Mouse (Mus musculus) left cerebral cortex, postnatal 25 days (tissue): ENCODE measurements at regions not wholly inside any gene's neighbourhood (a gene's known extent, or its start where the extent isn't known, plus 50 kb on each side); places are given as distances from the start of the nearest gene placed in this dataset.

Experiments
- DNase-seq, 2 experiments: peaks; one replicate each; pipeline ENCODE4 v3.0.0; 2022; ENCODE audit warnings: low spot score in 2 of 2, mixed read lengths in 1 of 2
- intact Hi-C: fragments of 180-260 bp; cut with DNase I; formaldehyde crosslinking; loops from one replicate; pipeline ENCODE4 v1.15.1; 2025

DNA sequence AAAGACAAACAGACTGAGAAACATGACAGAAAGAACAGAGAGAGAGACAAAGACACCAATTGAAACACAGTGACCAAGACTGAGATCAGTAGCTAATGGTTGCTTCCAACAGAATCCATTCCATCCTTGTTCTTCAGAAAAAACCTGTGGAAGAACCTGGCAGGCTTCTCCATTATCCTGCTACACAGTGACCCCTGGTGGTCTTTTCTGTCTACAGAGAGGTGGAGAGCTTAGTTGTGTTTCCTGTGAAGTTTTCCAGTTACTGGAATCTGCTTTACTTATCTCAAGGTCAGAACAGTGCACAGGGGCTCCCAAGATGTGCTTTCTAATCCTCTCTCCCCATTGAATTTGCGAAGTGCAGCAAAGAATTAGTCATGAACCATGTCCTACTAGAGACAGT is 339.1 kb upstream of the Msl3l2 start:
- intact Hi-C loops: loop anchor here (5.0 to 10.0 kb wide), 2 partner anchors 1210 to 1903 kb away; no protein-coding TSS in a partner anchor
- peak; percentile 18 to 20 for DNase-seq

DNA sequence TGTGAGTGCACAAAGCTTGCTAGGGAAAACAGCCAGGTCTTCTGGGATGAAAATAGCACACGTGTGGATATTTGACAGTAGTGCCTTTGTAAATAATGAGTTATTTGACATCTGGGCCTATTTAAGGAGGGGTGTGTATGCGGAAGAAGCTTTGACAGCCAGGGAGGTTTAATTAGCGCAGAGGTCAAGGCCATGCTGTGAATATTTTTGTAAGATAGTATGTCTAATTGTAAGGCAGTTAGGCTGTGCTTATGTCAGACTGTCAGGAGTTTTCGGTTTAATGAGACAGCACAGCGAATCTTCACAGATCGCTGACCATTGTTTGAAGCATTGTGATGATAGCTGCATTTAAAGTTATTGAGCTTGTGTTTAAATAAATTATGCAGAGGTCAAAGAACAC is 337.1 kb upstream of the Msl3l2 start:
- intact Hi-C loops: loop anchor here (5.0 to 10.0 kb wide), 2 partner anchors 1212 to 1905 kb away; no protein-coding TSS in a partner anchor
- DNase-seq: no peak

DNA sequence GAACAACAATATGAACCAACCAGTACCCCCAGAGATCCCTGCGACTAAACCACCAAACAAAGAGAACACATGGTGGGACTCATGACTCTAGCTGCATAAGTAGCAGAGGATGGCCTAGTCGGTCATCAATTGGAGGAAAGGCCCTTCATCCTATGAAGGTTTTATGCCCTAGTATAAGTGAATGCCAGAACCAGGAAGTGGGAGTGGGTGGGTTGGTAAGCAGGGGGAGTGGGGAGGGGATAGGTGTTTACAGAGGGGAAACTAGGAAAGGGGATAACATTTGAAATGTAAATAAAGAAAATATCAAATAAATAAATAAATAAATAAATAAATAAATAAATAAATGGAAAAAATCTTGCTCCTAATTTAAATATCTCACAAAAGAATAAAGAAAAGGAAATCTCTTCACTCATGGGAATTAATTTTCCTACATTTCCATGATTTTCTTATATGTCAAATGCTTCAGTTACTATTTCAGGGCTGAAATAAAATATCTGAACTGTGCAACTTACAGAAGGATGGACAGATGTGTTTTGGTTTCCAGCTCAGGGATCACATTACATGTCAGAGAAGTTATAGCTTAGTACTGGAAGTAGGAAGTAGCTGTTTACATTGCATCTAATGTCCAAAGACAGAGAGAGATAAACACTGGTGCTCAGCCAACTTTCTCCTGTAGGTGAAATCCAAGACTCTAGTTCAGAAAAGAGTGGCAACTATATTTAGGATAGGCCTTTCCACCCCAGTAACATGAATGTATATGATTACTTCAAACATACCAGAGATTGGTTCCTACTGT is 323.8 kb upstream of the Msl3l2 start:
- intact Hi-C loops: no loop called here
- DNase-seq: no peak

DNA sequence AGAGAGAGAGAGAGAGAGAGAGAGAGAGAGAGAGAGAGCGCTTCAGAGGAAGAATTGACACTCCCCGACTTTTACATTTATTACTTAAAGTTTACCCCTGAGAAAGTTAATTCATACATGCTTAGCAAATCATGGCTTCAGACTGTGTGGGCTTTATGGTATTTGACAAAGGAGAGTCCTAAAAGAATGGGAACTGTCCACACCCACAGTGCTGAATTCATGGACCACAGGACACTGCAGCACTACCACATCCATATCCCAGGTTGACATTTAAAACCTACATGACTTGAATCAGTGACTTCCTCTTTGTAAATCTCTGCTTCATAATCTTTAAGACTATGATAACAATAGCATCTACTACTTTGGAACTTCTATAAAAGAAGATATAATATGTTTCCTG is 292.8 kb upstream of the Msl3l2 start:
- intact Hi-C loops: no loop called here
- no peak for DNase-seq

DNA sequence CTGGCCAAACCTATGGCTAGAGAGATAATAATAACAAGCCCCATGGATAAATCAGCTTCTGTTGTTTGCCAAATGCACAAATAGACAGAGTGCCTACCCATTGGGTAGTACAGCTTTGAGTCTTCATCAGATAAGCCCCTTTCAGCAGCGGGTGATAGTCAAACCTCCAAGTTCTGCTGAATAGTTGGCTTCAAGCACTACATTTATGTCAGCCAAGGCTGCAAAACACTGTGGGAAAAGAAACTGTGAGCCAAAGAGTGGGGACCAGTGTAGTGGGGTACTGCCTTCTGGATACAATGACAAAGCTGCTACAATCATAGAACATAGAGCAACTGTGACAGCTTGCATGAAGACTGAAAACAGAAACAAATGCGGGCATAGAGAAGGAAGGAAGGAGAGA is 255.4 kb upstream of the Msl3l2 start:
- DNase-seq: no peak
- intact Hi-C loops: no loop called here

DNA sequence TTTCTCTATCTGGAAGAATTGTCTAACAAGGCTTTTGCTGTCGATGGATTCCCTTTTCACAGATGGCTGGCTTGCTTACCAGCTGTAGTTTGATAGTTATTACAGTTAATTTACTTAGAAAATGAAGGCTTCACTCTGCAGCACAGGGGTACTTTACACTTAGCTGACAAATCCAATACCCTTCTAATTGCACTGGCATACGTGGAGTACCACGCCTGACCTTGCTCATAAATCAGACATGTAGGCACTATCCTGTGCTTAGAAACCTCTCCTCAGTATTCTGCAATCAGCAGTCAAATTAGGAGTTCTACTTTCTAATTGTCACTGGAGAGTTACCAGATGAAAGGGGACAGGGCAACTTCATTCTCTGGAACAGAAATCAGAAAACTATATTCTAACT is 214.1 kb upstream of the Msl3l2 start:
- intact Hi-C loops: no loop called here
- DNase-seq: no peak

DNA sequence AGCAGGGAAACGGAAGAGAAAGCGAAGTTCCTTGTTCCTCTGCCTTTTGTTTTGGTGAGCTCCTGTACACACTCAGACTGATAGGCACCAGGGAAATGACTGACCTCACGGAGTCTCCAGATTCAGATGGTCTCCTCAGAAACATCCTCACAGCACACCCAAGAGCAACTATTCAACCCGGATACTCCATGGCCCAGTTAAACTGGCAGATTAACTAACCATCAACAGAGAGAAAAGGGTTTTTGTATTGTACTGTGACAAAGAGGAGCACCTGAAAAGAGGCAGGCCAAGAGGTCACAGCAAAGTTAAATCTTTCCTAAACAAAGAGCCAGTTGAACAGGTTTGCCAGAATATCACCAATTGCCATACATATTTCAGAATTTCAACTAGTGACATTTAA is 177.6 kb upstream of the Msl3l2 start:
- intact Hi-C loops: no loop called here
- DNase-seq: no peak

DNA sequence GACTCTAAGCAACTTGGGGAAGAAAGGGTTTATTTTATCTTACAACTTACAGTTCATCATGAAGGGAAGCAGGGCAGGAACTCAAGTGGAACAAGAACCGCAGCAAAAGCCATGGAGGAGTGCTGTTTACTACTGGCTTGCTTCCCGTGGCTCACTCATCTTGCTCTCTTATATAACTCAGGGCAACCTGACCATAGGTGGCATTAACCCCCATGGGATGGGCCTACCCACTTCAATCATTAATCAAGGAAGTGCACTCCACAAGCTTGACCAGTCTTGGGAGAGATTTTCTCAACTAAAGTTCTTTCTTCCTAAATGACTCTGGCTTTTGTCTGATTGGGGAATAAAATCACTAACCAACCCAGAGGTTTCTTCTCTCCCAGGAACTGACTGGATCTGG is 172.7 kb upstream of the Msl3l2 start:
- intact Hi-C loops: no loop called here
- no peak for DNase-seq

DNA sequence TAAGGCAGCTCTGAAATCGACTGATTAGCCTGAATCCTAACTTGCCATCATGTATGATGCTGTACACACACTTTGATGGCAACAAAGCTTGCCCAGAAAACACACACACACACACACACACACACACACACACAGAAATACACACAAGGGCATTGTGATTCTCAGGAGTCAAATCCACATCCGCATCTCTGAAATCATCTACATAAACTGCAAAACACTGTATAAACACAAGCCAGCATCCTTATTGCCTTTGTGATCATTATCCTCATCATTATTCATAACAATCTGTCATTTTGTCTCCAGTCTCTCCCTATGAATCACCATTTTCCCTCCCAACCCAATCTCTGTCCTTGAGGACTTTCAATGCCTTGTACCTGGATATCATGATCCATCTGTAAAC is 171.3 kb upstream of the Msl3l2 start:
- DNase-seq: no peak

DNA sequence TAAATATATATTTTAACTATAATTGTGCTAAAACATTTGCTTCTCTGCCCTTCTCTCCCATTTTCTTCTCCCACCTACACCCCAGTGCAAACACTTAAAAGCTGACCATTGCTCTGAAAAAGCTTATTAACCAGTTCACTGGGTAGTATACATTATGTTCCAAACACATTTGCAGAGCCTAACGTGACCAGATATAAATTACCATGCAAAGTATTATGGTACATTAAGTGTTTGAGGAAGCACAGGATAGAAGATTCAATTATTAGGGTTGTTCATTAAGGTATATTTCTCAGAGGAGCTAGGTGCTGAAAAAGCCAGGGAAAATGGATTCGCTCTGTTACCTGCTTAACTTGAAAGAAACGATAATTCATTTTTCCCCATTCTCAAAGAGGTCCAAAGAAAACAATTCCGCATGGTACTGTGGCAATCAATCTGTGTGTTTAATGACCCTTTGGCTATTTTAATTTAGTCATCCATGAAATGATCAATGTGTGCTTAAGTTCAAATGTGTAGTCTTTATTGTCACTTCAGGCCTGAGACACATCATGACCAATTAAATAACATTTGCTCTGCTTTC is 144.0 kb upstream of the Msl3l2 start:
- intact Hi-C loops: no loop called here
- no peak for DNase-seq

More for the DNA sequence above, 171.3 kb upstream of the Msl3l2 start:
- intact Hi-C loops: no loop called here
